20 mouse cellular contexts compared by ENCODE assay signal in the genomic region with DNA sequence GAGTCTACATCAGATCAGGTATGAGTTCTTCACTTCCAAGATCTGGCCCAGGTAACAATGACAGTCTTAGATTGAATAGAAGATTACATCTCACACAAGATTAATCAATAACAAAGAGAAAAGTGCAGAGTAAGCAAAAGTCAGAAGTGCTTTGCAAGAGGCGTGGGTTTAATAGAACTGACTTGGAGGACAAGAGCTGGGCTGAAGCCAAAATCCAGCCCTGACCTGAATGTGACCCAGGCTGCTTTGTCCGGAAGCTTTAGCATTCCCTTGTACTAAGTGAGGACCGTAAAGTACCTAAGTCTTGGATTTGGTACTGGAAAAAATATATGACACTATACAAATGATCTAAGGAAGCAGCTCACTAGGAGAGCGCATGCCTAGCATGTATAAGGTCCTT.
DNase-seq lines count a peak whose midpoint lies in the region; TF ChIP-seq lines count a peak whose summit lies in the region.
"Had no signal": no experiment of that assay in that cellular context is flagged by ENCODE, and none has a peak within 500 bp of the region (broad histone marks: within the 10 kb centered on the region; RNA-seq: fewer than 3 reads in every experiment).

No protein-coding gene starts in this region.

- no peaks in the 10 kb centered on the region for H3K9me3 ChIP-seq in ES-E14 (ENCODE audit: control insufficient read depth, insufficient read depth, low read depth, low read length)
- H3K9me3 ChIP-seq: embryonic facial prominence, embryonic 13.5 days; forebrain, embryonic 15.5 days; hindbrain, embryonic 13.5 days; limb, embryonic 12.5 days; liver, embryonic 12.5 days; lung, embryonic 15.5 days; midbrain, embryonic 13.5 days; neural tube, embryonic 12.5 days; stomach, embryonic 15.5 days had no signal

- in situ Hi-C loops in ES-E14 (cut with MboI; ENCODE audit: low sequenced_read_pairs in 2 of 2, unreplicated experiment in 2 of 2): no loop called here

- H3K9ac ChIP-seq in ES-E14 (ENCODE audit: insufficient read depth, low read depth, low read length, poor library complexity, severe bottlenecking): no peak overlapping the region
- H3K9ac ChIP-seq: embryonic facial prominence, embryonic 13.5 days; forebrain, embryonic 15.5 days; hindbrain, embryonic 13.5 days; limb, embryonic 12.5 days; liver, embryonic 12.5 days; lung, embryonic 15.5 days; midbrain, embryonic 13.5 days; neural tube, embryonic 12.5 days; stomach, embryonic 15.5 days had no signal

- no peak for TF ChIP-seq CTCF in kidney, adult 2 months (conservative IDR thresholded peaks at IDR 0.05; ENCODE audit: insufficient read depth, insufficient read length, low read depth, low read length)

- no peak overlapping the region for H3K27ac ChIP-seq in kidney, adult 2 months (ENCODE audit: insufficient read depth, low read depth, low read length)
- H3K27ac ChIP-seq in ES-E14 (ENCODE audit: insufficient read depth, low read depth, low read length, poor library complexity, severe bottlenecking): no peak overlapping the region
- H3K27ac ChIP-seq: embryonic facial prominence, embryonic 13.5 days; forebrain, embryonic 15.5 days; heart, adult 2 months; hindbrain, embryonic 13.5 days; limb, embryonic 12.5 days; liver, embryonic 12.5 days; lung, embryonic 15.5 days; midbrain, embryonic 13.5 days; neural tube, embryonic 12.5 days; stomach, embryonic 15.5 days had no signal

- H3K36me3 ChIP-seq in kidney, adult 2 months (ENCODE audit: control insufficient read depth, insufficient read depth, low read length): no peaks in the 10 kb centered on the region
- H3K36me3 ChIP-seq in ES-E14 (ENCODE audit: control insufficient read depth, insufficient read depth, low read length, poor library complexity, severe bottlenecking): no peaks in the 10 kb centered on the region
- H3K36me3 ChIP-seq: embryonic facial prominence, embryonic 13.5 days; forebrain, embryonic 15.5 days; hindbrain, embryonic 13.5 days; limb, embryonic 12.5 days; liver, embryonic 12.5 days; lung, embryonic 15.5 days; midbrain, embryonic 13.5 days; neural tube, embryonic 12.5 days; stomach, embryonic 15.5 days had no signal

- H3K27me3 ChIP-seq in kidney, adult 2 months (replicated peaks; ENCODE audit: control insufficient read depth, insufficient read depth, low read length): no peaks in the 10 kb centered on the region
- H3K27me3 ChIP-seq: embryonic facial prominence, embryonic 13.5 days; forebrain, embryonic 15.5 days; hindbrain, embryonic 13.5 days; limb, embryonic 12.5 days; liver, embryonic 12.5 days; lung, embryonic 15.5 days; midbrain, embryonic 13.5 days; neural tube, embryonic 12.5 days; stomach, embryonic 15.5 days had no signal

- peak; percentile 25 for DNase-seq in kidney, adult 2 months
- DNase-seq in kidney, adult 11 months: no peak
- DNase-seq in ES-E14 (ENCODE audit: low read depth, low spot score) (no peak), adipocyte (ENCODE audit: low spot score) (peak; percentile 3)
- peak; percentile 33 for DNase-seq in kidney, postnatal 14 days
- no peak for DNase-seq in cerebellum, postnatal 14 days
- DNase-seq in left cerebral cortex, adult 18-20 months (ENCODE audit: low spot score in 2 of 2): no peak
- DNase-seq: cerebellum, adult 2 months; gastrocnemius, postnatal 25 days; heart, adult 2 months; thymus, adult 2 months had no signal

- TF ChIP-seq POLR2A in kidney, adult 2 months (IDR thresholded peaks at IDR 0.05; ENCODE audit: low read depth, low read length): no peak

- 38% methylated on average over 4 of the region's 4 CpGs for WGBS in kidney, adult 2 months

- no peaks in the 10 kb centered on the region for H3K4me1 ChIP-seq in kidney, adult 2 months (ENCODE audit: control insufficient read depth, insufficient read depth, low read length)
- no peaks in the 10 kb centered on the region for H3K4me1 ChIP-seq in ES-E14 (ENCODE audit: control insufficient read depth in 2 of 2, insufficient read depth in 2 of 2, low read length in 2 of 2, poor library complexity in 1 of 2)
- H3K4me1 ChIP-seq: liver, embryonic 12.5 days; neural tube, embryonic 12.5 days had no signal

- no peak overlapping the region for H3K4me3 ChIP-seq in kidney, adult 2 months (ENCODE audit: insufficient read depth, low read depth, low read length)
- H3K4me3 ChIP-seq in ES-E14 (ENCODE audit: insufficient read depth in 1 of 2, low read depth in 1 of 2, low read length in 2 of 2, poor library complexity in 1 of 2, severe bottlenecking in 1 of 2): no peak overlapping the region
- H3K4me3 ChIP-seq: embryonic facial prominence, embryonic 13.5 days; forebrain, embryonic 15.5 days; heart, adult 2 months; hindbrain, embryonic 13.5 days; limb, embryonic 12.5 days; liver, embryonic 12.5 days; lung, embryonic 15.5 days; midbrain, embryonic 13.5 days; neural tube, embryonic 12.5 days; stomach, embryonic 15.5 days had no signal

TF ChIP-seq in ES-E14, 5 proteins besides CTCF, POLR2A, EP300 and RAD21:
- TF ChIP-seq MAFK (IDR thresholded peaks at IDR 0.05; ENCODE audit: insufficient read depth, low read depth, low read length) (0 out of 2 replicates have a peak, but pooled peaks have one; percentile 50), ZNF384 (IDR thresholded peaks at IDR 0.05; ENCODE audit: low read depth, low read length) (no peak)

Comparison
In these comparisons a context has a peak if more than half of its experiments do, and no peak if none do; other contexts are left out.
1. DNase-seq: peak in kidney, adult 2 months (single experiment), adipocyte (single experiment) and kidney, postnatal 14 days (single experiment); none in kidney, adult 11 months (single experiment), ES-E14 (single experiment), cerebellum, postnatal 14 days (0 of 2) and left cerebral cortex, adult 18-20 months (0 of 2).